Mouse (Mus musculus): ENCODE results near the gene Thra. TPM values are rescaled to one million over a fixed set of nuclear protein-coding genes. Genes with fewer than 3 reads are reported as not detected.

Gene Thra
- polyA plus RNA-seq, 1 experiment from 2014 or later, result 6.1 TPM

DNA sequence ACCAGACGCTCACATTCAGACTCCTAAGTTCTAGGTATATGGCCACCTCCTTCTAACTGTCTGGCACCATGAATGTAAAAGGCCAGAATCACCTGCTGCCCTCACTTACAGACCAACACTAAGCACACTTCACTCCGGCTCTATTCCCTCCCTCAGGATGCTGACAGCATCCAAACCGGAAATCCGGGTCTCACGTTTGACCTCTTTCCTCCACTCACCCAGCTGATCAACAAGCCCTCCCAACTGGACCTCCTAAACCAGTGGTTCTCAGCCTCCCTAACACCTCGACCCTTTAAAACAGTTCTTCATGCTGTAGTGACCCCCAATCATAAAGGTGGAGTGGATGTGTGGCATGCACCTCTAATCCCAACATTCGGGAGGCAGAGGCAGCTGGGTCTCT, 17.3 kb upstream of the Thra start:
- no peak overlapping the region for H3K27ac ChIP-seq (ENCODE audit: low read depth)
- H3K4me3 ChIP-seq (ENCODE audit: low read depth, low read length), result no peak overlapping the region
- no peak overlapping the region for H3K9ac ChIP-seq (replicated peaks)
- DNase-seq, result peak; percentile 13
- TF ChIP-seq EP300 (IDR thresholded peaks at IDR 0.05; ENCODE audit: low read depth), result no peak
- no peak for TF ChIP-seq CTCF (IDR thresholded peaks at IDR 0.05; ENCODE audit: low read depth)
- no peaks in the 10 kb centered on the region for H3K9me3 ChIP-seq (ENCODE audit: low read length)
- H3K4me2 ChIP-seq (ENCODE audit: low read depth, low read length), result no peak overlapping the region
- H3K36me3 ChIP-seq (replicated peaks; ENCODE audit: insufficient read depth, low read length), result 0 out of 2 replicates have a peak, but pooled peaks cover 7% of the 10 kb centered on the region
- WGBS (ENCODE audit: insufficient replicate concordance), result 77% methylated on average over 7 of the region's 7 CpGs
- no peaks in the 10 kb centered on the region for H3K27me3 ChIP-seq (ENCODE audit: insufficient read depth, low read length)
- H3K4me1 ChIP-seq (ENCODE audit: insufficient read depth), result peaks cover 8% of the 10 kb centered on the region
- ATAC-seq, result no peak

GRCm38 (mm10) chr11:98725926-98726506, 14.4 kb upstream of the Thra start:
- no peak overlapping the region for H3K4me3 ChIP-seq (ENCODE audit: low read depth, low read length)
- no peak overlapping the region for H3K4me2 ChIP-seq (ENCODE audit: low read depth, low read length)
- 82% methylated on average over 15 of the region's 15 CpGs for WGBS (ENCODE audit: insufficient replicate concordance)
- TF ChIP-seq EP300 (IDR thresholded peaks at IDR 0.05; ENCODE audit: low read depth) (no peak), CTCF (IDR thresholded peaks at IDR 0.05; ENCODE audit: low read depth) (no peak)
- H3K4me1 ChIP-seq (ENCODE audit: insufficient read depth), result peaks cover 9% of the 10 kb centered on the region
- H3K9me3 ChIP-seq (ENCODE audit: low read length), result no peaks in the 10 kb centered on the region
- ATAC-seq (no peak), DNase-seq (peak; percentile 11)
- H3K36me3 ChIP-seq (replicated peaks; ENCODE audit: insufficient read depth, low read length), result 0 out of 2 replicates have a peak, but pooled peaks cover 7% of the 10 kb centered on the region
- no peak overlapping the region for H3K9ac ChIP-seq (replicated peaks)
- no peak overlapping the region for H3K27ac ChIP-seq (ENCODE audit: low read depth)
- no peaks in the 10 kb centered on the region for H3K27me3 ChIP-seq (ENCODE audit: insufficient read depth, low read length)

- Histone ChIP-seq H3K4me1 (ENCODE audit: insufficient read depth) (peaks cover 5% of the 10 kb centered on the region), H3K27me3 (ENCODE audit: insufficient read depth, low read length) (no peaks in the 10 kb centered on the region), H3K27ac (ENCODE audit: low read depth) (peak within 1 kb of the TSS; percentile 44; the same call in 1 of the 2 replicates), H3K9me3 (ENCODE audit: low read length) (peaks cover 2% of the 10 kb centered on the region; the same call in 1 of the 2 replicates), H3K4me2 (ENCODE audit: low read depth, low read length) (peak within 1 kb of the TSS; percentile 87), H3K4me3 (ENCODE audit: low read depth, low read length) (peak within 1 kb of the TSS; percentile 88), H3K36me3 (replicated peaks; ENCODE audit: insufficient read depth, low read length) (0 out of 2 replicates have a peak, but pooled peaks cover 7% of the 10 kb centered on the region), H3K9ac (replicated peaks) (peak within 1 kb of the TSS; percentile 70)
- under 1% methylated on average over 16 of the region's 16 CpGs for WGBS (ENCODE audit: insufficient replicate concordance)
- TF ChIP-seq EP300 (IDR thresholded peaks at IDR 0.05; ENCODE audit: low read depth) (no peak), CTCF (IDR thresholded peaks at IDR 0.05; ENCODE audit: low read depth) (no peak)
- DNase-seq (peak; percentile 85), ATAC-seq (peak; percentile 98)
Measured at GRCm38 (mm10) chr11:98729119-98729588, 11.3 kb upstream of the Thra start, which contains the start of gene Med24. TSS of gene Med24 (minus strand) at chr11:98729435.

DNA sequence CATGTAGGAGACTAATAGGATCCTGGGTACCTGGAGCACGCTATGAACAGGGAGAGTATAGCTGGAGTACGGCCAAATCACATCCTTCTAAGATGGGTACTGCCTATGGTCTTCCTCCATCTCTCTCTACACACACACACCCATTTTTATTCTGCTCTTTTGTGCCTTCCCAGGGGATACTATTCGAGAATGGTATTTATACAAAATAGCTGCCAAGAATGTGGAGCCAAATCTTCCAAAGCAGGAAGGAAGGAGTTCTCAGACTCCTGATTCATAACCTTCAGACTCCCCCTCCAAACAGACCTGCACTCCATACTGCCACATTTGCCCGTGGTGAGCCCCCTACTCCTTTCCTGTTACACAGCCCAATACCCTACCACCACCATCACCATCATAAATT, 9.7 kb upstream of the Thra start:
- no peak overlapping the region for H3K27ac ChIP-seq (ENCODE audit: low read depth)
- 65% methylated on average over 4 of the region's 4 CpGs for WGBS (ENCODE audit: insufficient replicate concordance)

GRCm38 (mm10) chr11:98731134-98731533, 9.3 kb upstream of the Thra start:
- no peak for TF ChIP-seq CTCF (IDR thresholded peaks at IDR 0.05; ENCODE audit: low read depth)
- TF ChIP-seq EP300 (IDR thresholded peaks at IDR 0.05; ENCODE audit: low read depth), result no peak
- Histone ChIP-seq H3K27ac (ENCODE audit: low read depth) (no peak overlapping the region), H3K36me3 (replicated peaks; ENCODE audit: insufficient read depth, low read length) (0 out of 2 replicates have a peak, but pooled peaks cover 5% of the 10 kb centered on the region), H3K27me3 (ENCODE audit: insufficient read depth, low read length) (no peaks in the 10 kb centered on the region), H3K4me1 (ENCODE audit: insufficient read depth) (peaks cover 5% of the 10 kb centered on the region), H3K9me3 (ENCODE audit: low read length) (peaks cover 5% of the 10 kb centered on the region; the same call in 1 of the 2 replicates), H3K9ac (replicated peaks) (no peak overlapping the region), H3K4me3 (ENCODE audit: low read depth, low read length) (no peak overlapping the region), H3K4me2 (ENCODE audit: low read depth, low read length) (no peak overlapping the region)
- no peak for ATAC-seq
- 61% methylated on average over 5 of the region's 5 CpGs for WGBS (ENCODE audit: insufficient replicate concordance)
- no peak for DNase-seq

More for the DNA sequence above, 9.7 kb upstream of the Thra start:
- DNase-seq (no peak), ATAC-seq (no peak)
- Histone ChIP-seq H3K4me2 (ENCODE audit: low read depth, low read length) (no peak overlapping the region), H3K9ac (replicated peaks) (no peak overlapping the region), H3K36me3 (replicated peaks; ENCODE audit: insufficient read depth, low read length) (0 out of 2 replicates have a peak, but pooled peaks cover 5% of the 10 kb centered on the region), H3K9me3 (ENCODE audit: low read length) (peaks cover 5% of the 10 kb centered on the region; the same call in 1 of the 2 replicates), H3K4me3 (ENCODE audit: low read depth, low read length) (no peak overlapping the region), H3K4me1 (ENCODE audit: insufficient read depth) (peaks cover 5% of the 10 kb centered on the region), H3K27me3 (ENCODE audit: insufficient read depth, low read length) (no peaks in the 10 kb centered on the region)
- no peak for TF ChIP-seq EP300 (IDR thresholded peaks at IDR 0.05; ENCODE audit: low read depth)
- no peak for TF ChIP-seq CTCF (IDR thresholded peaks at IDR 0.05; ENCODE audit: low read depth)

DNA sequence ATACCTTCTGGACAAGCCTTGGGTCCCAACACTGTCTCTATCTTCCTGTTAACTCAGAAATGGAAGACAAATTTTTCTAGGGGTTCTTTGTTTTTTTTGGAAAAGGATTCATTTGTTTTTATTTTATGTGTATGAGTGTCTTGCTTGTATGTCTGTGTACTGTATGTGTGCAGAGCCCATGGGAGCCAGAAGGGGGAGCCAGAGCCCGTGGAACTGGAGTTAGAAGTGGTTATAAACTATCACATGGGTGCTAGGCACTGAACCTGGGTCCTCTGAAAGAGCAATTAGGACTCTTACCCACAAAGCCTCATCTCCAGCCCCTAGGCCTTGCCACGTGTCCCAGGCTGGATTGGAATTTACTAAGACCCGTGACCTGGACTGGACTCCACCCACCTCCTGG, 6.4 kb upstream of the Thra start:
- H3K36me3 ChIP-seq (replicated peaks; ENCODE audit: insufficient read depth, low read length), result no peaks in the 10 kb centered on the region
- H3K27me3 ChIP-seq (ENCODE audit: insufficient read depth, low read length), result no peaks in the 10 kb centered on the region
- DNase-seq, result no peak
- ATAC-seq, result no peak
- TF ChIP-seq EP300 (IDR thresholded peaks at IDR 0.05; ENCODE audit: low read depth) (no peak), CTCF (IDR thresholded peaks at IDR 0.05; ENCODE audit: low read depth) (peak; percentile 51)
- no peak overlapping the region for H3K4me3 ChIP-seq (ENCODE audit: low read depth, low read length)
- H3K4me1 ChIP-seq (ENCODE audit: insufficient read depth), result no peaks in the 10 kb centered on the region; the same call in 1 of the 2 replicates
- 68% methylated on average over 3 of the region's 3 CpGs for WGBS (ENCODE audit: insufficient replicate concordance)
- no peak overlapping the region for H3K9ac ChIP-seq (replicated peaks)
- peaks cover 5% of the 10 kb centered on the region; the same call in 1 of the 2 replicates for H3K9me3 ChIP-seq (ENCODE audit: low read length)
- no peak overlapping the region for H3K4me2 ChIP-seq (ENCODE audit: low read depth, low read length)
- no peak overlapping the region for H3K27ac ChIP-seq (ENCODE audit: low read depth)

All from liver, postnatal 0 days (tissue).